Mouse (Mus musculus) lung, adult 2 months (tissue): ENCODE results near the gene Tpp1.

Experiments
- CTCF ChIP-seq: fragments of 200-500 bp; IDR thresholded peaks from 2 replicates; pipeline ENCODE4 v1.5.1; 2011; ENCODE audit warnings: mild to moderate bottlenecking, low read length, control low read depth; ENCODE audit not compliant: insufficient read depth
- POLR2A ChIP-seq: fragments of 200-500 bp; IDR thresholded peaks from 2 replicates; pipeline ENCODE4 v1.6.1; 2011; ENCODE audit warnings: low read depth, mild to moderate bottlenecking, control low read depth, low read length, borderline replicate concordance; ENCODE audit errors: extremely low read depth

- TF ChIP-seq CTCF, result no peak
- no peak for TF ChIP-seq POLR2A
Measured at GRCm38 (mm10) chr7:105752716-105753115, 681 bp upstream of the Tpp1 start.
